Mouse (Mus musculus) heart, adult 9 months (tissue): ENCODE measurements around the gene Nhsl2.

Experiments used
- DNase-seq, 2 experiments: peaks; one replicate each; pipeline ENCODE4 v3.0.0; 2022; ENCODE audit warnings: low spot score in 2 of 2

Nhsl2 gene

GRCm38 (mm10) chrX:101901806-101902490, 52.8 kb downstream of the Nhsl2 start:
- no peak for DNase-seq

- no peak for DNase-seq
Measured at GRCm38 (mm10) chrX:101902597-101902996, 53.4 kb downstream of the Nhsl2 start.

- DNase-seq: no peak
Measured at GRCm38 (mm10) chrX:101907301-101907700, 58.1 kb downstream of the Nhsl2 start.

DNA sequence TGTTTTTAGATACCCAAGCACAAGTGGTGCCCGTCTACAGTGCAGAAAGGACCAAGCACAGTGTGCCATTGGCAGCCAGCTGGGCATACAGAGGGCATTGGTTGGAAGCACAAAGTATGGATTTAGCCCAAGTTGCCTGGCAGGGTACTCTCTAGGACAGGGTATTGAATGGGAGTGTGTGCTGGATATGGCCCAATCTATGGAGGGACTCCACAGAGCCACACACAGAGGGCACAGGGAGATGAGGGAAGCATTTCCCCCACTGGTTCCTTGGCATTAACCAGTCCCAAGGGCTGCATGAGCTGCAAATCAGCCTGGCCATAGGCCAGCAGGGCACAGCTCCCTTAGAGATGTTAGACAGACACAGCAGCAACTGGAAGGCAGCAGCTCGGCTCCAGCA, 79.9 kb downstream of the Nhsl2 start:
- DNase-seq: no peak

DNA sequence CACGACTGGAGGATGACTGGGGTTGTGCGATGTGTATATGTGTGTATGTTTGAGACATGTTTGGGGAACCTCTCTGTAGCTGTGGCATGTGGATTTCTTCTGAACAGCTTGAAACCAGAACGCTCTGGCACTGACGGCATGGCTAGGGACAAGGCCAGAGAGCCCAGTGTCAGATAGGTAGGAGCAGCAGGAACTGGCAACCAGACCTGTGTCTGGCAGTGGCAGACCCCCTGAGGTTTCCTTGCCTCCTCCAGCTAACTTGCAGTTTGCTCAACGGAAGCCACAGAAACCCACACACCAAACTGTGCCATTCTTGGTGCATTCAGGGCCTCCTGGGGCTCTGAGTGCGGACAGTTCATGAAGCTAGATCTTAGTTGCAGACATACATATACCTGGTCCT, 81.1 kb downstream of the Nhsl2 start:
- DNase-seq: no peak

DNA sequence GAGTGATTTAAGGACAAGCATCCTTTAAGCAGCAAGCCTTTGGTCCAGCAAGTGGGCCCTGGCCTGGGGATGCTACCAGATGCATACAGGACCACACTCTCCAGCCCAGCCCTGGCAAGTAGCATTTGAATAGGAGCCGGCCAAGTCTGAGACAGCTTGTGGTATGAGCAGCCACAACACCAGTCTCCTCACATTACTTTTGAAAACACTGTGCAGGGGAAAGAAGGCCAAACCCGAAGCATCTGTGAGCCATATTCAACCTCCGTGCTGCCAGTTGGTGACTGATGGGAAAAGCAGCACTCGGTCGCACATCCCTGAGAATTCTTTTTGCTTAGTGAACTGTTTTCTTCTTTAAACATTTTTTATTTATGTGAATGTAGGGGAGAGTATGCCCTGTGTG, 81.8 kb downstream of the Nhsl2 start:
- no peak for DNase-seq

DNA sequence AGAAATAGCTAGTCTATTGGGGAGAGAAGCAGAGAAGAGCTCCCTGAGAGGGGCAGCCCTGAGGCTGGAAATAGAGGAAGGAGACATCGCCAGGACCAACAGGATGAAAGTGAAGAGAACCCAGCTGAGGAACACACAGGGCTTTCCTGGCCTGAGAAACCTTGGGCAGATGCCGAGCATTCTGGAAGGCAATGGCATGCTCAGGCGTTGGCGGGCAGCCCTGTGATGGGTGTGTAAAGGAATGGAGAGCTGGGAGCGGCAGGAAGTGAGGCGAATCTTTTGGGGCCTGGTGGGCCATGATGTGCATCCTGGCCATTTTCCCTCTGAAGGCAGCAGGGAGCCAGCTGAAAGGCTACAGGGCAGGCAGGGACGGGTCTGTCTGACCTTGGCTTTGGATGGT, 83.1 kb downstream of the Nhsl2 start:
- DNase-seq: peak; percentile 32 to 56

DNA sequence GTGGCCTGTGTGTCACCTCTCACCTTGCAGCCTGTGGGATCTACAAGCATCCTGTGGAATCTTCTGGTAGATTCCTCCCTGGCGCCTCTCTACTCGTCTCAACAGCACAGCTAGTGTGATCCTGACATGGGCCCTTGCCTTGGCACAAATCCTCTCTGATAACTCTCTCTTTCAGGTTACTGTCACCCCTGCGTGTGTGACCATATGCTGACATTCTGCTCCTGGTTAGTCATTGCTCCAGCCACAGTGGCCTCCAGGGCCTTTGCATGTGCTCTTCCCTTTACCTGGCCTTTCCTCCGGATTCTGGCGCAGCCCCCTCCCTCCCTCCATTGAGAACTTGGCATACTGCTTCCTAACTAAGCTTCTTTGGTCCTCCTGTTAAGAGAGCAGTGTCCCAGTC, 84.2 kb downstream of the Nhsl2 start:
- DNase-seq: no peak

GRCm38 (mm10) chrX:101935291-101935840, 86.2 kb downstream of the Nhsl2 start:
- no peak for DNase-seq

- DNase-seq: no peak
Measured at GRCm38 (mm10) chrX:101939486-101939885, 90.3 kb downstream of the Nhsl2 start.

DNA sequence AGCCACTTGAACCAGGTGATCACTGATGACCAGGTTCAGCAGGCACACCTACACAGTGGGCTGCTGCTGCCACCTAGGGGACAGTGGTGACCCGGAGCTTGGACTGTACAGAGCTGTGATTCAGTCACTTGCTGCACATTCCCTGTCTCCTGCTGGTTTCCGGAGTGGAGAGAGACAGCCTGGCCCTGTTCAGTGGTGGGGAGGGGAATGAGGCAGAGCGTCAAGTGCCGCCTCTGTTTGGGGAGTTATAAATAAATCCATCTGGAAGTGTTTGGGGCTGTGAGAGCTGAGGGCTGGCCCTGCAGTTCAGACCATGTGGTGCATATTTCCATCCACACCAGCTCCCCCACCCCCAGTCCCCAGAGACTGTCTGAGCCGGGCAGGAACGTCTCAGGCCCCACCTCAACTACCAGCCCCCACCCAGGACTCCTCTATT, 93.3 kb downstream of the Nhsl2 start:
- DNase-seq: peak; percentile 66 to 67

GRCm38 (mm10) chrX:101943743-101944142, 94.6 kb downstream of the Nhsl2 start:
- no peak for DNase-seq

DNA sequence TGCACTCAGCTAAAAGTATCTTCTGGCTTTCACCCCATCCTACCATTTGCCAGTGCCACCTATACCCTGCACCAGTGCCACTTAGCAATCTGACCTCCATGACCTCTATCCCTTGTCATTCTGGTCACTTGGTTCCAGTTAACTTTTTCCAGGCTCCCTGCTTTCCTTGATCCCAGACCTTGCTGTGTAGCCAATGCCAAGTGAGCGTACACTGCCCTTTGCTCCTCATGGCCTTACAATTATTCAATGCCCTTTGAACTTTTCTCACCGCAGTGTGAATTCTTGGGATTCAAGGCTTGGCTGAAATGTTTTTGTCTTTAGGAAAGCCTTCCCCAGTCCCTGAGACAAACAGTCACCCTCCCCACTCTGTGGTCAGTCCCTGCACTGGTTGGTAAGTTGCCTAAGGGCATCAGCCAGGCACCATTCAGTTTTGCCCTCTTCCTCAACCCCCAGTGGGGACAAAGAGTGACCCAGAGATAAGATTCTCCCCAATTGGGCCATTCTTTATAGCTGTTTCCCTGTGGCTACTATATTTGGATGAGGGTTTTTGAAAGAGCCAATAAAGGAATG, 95.7 kb downstream of the Nhsl2 start:
- no peak for DNase-seq

GRCm38 (mm10) chrX:101952436-101952835, 103.3 kb downstream of the Nhsl2 start:
- DNase-seq: no peak

DNA sequence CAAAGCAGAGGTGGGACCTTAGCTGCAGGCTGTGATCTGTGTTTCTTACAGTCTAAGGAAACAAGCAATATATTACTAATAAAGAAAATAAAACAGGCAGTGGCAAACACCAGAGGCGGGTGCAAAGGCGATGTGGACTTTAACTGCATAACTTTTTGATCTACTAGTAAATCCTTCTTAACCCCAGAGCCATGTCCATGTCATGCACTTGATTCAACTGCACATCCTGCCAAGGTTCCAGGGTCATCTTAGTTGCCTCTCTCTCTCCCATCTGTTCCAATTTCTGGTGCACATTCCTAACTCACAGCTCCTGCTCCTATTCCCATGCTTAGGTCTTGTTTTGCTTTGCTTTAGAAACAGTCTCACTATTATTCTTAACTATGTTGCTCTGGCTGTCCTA, 104.1 kb downstream of the Nhsl2 start:
- DNase-seq: no peak

DNA sequence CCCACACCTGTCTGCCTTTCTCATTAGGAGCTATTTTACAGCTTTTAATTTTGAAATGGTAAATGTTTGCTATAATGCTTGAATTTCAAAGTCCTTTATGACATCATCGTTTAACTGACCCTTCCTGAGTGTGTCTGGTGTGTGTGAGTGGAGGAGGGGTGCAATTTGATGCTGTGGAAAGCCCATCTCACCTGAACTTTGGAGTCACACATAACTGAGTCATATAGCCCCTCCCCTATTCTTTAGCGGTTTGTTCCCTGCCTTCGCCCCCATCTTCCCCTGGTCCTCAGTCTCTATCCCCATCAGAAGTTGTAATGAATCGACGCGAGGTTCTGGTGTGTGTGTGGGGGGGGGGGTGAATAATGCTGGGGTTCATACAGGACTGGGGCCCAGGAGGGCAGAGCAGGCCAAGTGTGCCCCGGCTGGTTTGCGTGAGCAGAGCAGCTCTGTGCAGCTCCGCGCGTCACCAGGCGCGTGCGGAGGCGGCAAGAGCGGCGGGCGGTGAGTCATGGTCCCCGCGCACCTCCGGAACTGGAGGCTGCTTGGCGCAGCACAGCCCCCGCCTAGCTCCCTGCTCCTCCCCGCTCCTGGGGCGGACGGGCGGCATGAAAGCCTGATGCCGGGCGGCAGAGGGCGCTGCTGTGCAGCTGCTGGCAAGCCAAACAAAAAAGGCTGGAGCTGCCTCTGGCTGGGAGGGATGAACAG, 104.8 kb downstream of the Nhsl2 start:
- DNase-seq: peak; percentile 84 to 89

GRCm38 (mm10) chrX:101954492-101954851, 105.3 kb downstream of the Nhsl2 start:
- no peak for DNase-seq

DNA sequence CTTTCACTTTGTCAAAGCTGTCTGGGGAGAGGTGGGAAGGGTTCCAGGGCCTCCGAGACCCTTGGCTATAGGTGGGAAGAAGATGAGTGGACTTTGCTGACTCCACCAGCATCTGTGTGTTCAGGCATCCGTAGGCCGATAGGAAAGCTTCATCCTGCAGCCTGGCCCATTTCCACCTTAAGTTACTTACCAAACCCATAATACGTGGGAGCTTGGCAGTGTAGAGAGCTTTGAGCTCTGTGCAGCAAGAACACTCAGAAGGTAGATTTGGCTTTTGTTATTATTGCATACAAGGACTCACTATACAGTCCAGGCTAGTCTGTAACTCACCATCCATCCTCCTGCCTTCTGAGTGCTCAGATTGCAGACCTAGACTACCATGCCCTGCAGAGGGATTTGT, 112.7 kb downstream of the Nhsl2 start:
- DNase-seq: no peak

- no peak for DNase-seq
Measured at GRCm38 (mm10) chrX:101963711-101964110, 114.5 kb downstream of the Nhsl2 start.

- no peak for DNase-seq
Measured at GRCm38 (mm10) chrX:101973028-101973427, 123.8 kb downstream of the Nhsl2 start.

GRCm38 (mm10) chrX:101976931-101977330, 127.7 kb downstream of the Nhsl2 start:
- no peak for DNase-seq

DNA sequence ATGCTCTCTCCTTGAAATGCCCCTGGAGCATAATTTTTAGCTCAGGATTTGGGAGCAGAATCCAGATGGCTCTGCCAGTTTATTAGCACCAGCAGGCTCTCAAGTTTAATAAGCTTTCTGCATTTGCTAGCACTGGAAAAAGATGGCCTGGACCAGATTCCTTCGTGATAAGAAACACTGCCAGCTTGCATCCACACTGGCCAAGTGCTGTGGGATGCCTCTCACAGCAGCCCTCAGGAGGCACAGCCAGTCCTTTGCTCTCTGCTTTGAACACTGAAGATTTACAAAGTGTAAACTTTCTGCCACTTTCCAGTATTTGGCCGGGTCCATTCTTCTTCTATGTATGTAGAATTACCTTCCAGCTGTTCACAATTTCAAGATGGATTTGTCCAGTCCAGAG, 129.7 kb downstream of the Nhsl2 start:
- DNase-seq: no peak

DNA sequence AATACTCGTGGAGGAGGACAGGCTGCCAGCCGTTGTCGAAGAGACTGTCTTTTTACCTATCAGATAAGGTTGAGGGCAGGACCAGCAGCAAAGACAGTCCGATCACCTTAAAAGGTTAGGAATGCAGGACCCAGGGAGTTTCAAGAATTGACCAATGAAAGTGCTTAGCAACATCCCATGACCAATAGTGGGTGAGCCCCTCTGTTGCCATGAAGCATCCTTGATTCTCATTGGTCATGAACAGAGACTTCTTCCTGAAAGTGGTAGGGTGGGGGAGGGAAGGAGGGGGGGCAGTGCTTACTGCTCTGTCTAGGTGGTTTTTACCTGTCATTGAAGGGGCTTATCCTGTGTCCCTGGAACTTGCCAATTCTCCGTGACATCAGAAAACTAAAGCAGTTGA, 130.1 kb downstream of the Nhsl2 start:
- DNase-seq: peak in 1 of 2 experiments; percentile 15
